Mouse (Mus musculus) lung, postnatal 14 days (tissue): ENCODE results near the gene Paqr9.
A peak's percentile ranks its signal among the peaks of the same experiment; 100 is the strongest.

Source experiments
- DNase-seq: peaks from one replicate; pipeline ENCODE4 v3.0.0; 2021

Paqr9 gene

DNA sequence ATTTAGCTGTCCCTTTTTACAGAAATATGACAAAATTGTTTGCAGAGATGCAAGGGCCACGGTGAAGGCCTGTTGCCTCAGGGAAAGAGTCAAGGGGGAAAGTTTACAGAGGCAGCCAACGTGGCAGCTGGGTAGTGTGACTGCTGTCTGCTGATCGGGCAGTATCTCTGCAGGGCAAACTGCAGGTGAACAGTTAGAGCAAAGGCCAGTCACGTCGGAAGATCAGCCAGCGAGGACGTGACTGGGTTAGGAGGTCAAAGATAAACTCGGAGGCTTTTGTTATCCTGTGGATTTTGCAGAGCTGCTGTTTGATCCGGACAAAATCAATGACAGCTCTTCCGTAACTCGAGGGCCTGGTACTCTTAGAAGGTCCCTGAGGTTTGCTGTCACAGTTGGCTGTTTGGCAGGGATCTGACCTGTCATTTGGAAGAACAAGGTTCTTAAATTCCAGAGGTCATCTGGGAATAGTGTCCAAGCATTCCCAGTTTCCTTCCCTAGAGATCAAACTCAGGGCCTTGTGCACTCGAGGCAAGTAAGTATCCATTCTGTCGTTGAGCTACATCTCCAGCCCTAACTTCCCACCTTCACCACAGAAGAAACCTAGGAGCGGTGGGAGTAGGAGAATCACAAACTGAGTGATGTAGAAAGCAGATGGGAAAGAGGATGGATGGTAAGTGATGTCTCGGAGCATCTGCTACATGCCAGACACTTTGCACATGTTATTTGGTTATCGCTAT lies 21.7 kb downstream of the Paqr9 start:
- DNase-seq: no peak

DNA sequence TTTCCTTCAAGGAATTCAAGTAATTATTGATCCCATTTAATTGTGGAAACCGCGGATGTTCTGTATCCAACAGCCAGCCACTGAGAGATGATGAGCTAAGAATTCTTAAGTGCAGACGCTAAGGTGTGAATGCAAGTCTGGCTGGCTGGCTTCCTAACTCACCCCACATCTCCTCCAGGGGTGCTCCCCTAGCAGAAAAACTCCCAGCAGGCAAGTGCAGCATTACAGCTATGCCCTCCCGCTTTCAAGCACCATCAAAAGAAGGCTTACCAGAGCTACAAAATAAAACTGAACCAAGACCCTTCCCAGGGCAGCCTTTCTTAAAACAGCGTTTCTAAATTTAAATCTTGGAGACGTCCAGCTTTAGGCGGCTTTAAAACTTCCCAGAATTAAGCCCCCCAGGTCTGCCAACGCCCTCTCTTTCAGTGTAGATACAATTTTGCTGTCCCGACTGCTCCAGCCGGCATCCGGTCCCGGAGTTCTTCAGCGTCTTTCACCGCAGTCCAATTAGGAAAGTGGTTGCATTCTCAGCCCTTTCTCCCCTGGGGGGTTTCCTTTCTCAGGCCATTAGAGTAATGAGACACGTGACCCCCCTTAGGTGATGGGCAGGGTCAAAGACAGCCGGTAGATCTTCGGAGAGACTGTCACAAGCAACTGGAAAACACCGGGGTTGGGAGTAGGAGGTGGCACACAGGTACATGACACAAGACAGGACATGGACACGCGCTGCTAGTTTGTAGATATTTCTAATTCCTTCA lies 22.5 kb downstream of the Paqr9 start:
- no peak for DNase-seq

DNA sequence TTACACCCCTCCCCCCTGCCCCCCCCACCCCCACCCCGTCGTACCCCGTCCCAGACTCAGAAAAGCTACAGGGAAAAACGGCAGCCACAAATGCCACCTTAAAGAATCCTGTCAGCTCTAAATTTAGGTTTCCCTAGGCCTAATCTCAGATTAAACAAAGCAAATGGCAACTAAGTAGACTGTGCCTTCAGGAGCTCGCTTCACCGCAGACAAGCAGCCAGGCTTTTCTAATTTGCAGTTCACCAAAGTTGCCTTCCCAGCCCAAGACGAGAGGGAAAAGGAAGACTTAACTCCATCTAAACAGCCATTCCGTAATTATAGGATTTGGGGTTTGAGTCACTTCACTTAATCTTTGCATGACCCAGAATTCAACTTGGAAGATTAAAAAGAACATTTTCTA lies 23.1 kb downstream of the Paqr9 start:
- no peak for DNase-seq

DNA sequence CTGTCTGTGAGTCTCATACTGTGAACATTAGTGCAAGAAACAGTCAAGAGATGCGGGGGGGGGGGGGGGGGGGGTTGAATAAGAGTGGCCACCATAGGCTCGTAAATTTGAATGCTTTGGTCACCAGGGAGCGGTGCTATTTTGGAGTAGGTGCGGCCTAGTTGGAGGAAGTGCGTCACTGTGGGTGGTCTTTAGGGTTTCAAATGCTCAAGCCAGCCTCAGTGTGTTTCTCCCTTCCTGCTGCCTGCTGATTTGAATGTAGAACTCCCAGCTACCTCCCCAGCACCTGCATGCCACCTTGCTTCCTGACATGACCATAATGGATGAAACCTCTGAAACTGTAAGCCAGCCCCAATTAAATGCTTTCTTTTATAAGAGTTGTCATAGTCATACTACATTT lies 26.6 kb downstream of the Paqr9 start:
- no peak for DNase-seq

DNA sequence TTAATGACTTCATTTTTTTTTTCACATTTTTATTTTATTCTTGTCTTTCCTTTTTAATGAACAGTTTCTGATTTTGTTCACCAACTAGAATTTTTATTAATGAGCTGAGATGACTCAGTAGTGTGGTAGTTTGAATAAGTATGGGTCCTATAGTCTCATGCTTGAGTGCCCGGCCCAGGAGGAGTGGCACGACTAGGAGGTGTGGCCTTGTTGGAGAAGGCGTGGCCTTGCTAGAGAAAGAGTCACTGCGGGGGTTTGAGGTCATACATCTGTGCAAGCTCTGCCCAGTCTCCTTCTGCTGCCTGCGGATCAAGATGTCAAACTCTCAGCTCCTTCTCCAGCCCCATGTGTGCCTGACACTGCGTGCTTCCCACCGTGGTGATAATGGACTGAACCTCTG lies 28.6 kb downstream of the Paqr9 start:
- no peak for DNase-seq

DNA sequence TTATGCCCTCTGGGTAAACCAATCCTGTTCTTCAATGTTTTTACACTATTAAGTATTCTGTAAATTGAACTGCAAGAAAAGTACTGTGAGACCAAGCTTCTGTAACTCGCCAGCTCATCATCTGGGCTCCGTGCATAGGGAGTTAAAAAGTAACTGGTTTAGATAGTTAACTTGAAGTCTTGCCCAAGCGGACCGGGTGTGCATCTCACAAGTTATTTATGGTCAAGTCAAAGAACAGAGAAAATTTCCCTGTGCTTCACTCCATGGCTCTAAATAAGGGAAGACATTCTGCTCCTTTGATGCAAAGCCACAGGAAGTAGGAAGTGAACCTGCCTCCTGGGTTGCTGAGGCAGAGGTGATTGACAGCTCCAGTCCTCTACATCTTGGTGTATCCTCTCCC lies 34.8 kb downstream of the Paqr9 start:
- no peak for DNase-seq

DNA sequence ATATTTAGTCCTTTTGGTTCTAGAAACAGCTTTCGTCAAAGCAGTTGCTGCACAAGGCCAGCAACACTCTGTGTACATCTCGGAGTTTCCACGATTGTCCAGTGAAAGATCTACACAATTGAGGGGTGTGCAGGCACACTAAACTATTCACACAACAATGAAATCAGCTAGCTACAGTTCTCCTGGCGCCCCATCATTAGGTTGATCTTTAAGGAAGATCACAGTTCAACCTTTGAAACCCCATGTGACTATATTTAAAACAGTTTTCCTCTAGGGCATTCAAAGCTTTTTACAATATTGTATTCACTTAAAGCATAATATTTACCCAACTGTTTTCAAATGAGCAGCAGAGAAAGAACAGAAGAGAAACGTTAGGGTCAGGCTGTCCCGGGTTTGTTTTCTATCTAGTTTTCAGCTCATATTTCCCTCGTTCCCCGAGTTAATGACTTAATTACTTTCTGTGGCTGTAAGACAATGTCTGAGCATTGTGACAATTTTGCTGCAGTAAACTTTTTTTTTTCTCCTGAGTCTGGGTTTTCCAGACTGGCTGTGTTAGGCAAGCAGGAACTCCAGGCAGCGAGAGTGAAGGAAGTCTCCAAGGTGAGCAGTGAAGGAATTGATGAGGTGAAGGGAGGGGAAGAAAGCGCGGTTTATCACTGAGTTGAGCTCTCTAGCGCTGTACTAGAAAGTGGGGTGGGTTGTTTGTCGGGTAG lies 38.2 kb downstream of the Paqr9 start:
- no peak for DNase-seq

DNA sequence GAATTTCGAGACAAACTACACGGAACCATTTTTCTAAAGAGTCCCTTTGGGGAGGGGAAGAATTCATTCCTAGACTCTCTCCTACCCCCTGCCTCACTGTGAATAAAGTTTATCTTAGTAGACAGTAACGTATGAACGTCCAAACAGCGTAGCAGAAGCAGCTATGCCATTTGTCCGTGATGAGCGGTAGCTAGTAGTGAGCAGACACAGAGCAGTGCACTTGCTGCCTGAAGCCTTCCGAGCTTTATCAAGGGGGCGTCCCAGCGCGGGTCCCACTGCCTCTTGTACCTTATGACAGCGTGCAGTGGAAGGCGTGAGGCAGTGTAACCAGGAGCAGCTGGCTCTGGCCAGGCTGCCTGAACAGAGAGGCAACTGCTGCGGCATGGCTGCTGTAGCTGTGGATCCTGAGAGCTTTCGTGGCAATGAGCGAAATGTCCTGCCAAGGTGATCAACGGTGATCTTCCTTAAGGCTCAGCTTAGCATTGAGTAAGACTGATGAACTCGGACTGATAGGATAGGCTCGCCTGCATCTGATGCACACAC lies 38.8 kb downstream of the Paqr9 start:
- DNase-seq: no peak

DNA sequence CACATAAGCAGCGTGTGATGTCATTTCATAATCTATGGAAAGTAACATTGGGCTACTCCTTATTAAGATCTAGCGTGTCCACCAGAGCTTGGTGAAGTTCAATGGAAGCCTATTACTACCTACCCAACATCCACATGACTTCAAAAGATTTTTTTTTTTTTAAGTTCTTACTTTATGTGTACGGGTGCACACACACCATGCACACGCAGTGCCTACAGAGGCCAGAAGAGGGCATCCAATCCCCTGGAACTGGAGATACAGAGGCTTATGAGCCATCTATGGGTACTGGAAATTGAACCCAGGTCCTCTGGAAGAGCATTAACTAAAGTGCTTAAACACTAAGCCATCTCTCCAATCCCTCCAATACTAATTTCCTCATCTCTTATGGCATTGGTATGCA lies 39.9 kb downstream of the Paqr9 start:
- no peak for DNase-seq

DNA sequence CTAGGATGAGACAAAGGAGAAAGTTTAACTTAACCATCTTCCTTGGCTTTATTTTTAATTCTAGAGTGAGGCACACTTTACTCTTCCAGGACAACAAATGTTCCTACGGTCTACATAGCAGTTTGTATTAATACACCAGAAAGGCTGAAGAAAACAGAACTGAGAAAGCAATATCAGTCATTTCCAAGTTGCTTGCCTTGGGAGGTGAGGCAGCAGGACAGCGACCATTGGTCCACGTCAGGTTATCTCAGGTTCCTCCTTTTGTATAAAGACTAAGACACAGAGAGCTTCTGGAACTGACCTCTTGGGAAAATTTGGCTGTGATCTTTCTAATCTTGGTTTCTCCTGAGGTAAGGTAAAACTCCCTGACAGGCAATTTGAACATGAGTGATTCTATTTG lies 43.4 kb downstream of the Paqr9 start:
- DNase-seq: no peak

DNA sequence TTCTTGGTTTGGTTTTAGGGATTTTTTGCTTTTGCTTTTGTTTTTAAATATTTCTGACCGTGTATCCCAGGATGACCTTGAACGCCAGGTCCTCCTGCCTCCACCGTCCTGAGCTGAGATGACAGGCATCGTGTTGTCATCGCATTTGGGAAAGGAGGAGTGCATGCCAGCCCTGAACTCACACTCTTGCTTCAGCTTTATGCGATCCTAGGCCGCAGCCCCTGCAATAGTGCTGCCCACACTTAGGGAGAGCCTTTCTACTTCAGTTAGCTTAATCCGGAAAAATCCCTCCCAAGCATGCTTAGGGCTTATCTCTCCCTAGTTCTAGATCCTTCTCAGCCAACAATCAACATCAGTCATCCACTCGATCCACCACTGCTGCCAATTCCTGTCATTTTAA lies 43.9 kb downstream of the Paqr9 start:
- DNase-seq: no peak

DNA sequence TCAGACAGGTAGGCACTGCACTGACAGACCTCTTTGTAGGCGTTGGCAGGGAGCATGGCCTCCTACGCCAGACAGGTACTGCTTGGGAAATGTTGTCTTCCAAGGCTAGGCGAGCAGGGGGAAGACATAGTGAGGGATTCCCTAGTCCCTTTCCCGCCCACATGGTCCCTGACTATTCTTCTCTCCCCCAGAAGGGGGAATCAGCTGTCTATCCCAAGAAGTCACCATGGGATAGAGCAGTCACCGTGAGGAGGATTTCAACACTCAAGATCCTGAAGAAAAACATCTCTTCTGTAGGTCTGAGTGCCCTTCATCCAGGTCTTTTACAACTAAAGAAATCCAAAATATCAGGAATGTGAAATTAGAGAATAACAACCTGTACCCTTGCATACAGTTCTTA lies 47.7 kb downstream of the Paqr9 start:
- DNase-seq: no peak

DNA sequence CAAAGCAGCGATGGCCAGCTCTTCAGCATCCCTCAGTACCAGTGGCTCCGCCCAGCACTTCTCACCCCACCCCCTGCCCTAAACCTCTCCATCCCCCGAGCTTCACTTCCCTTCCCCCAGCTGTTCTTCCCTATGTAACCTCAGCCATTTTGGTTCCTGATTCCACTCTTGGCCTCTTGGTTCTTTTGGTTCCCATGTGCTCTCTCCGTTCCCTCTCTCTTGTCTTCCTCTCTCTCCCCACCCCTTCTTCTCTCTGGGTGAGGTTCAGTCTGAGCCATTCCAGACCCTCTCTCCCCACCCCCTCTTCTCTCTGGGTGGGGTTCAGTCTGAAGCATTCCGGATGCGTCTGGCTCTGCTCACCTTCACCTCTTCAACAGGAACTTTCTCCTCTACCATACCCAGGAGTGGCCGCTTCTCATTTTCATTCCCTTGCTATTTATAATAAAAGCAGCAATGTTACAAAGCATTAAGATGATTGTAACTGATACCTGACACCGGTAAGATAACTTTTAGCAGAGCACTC lies 52.9 kb downstream of the Paqr9 start:
- DNase-seq: no peak

DNA sequence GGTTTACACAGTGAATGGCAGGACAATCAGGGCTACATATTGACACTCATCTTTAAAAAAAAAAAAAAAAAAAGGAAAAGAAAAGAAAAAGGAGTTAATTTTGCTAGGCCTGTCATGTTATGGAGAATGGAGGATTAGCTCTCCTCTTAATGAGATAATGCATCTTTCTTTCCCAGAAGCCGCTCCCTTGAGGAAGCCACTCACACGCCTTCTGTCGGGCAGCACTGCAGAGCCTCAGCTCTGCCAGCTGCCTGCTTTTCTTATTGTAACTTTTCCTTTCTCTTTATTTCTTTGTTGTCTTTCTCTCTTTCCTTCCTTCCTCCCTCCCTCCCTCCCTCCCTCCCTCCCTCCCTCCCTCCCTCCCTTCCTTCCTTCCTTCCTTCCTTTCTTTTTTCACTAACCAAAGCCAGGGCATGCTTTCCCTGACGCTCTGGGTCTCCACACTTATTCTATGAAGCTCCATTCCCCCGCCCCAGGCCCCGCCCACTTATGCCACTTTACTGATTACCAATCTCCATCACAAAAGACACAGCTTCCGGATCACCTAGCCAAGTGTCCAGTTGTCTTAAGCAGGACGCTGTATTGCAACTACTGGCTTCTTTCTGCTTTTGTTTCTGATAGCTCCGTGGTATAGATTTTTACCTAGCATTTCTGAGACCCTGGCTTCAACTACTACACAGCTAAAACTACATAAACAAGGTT lies 54.1 kb downstream of the Paqr9 start:
- no peak for DNase-seq

DNA sequence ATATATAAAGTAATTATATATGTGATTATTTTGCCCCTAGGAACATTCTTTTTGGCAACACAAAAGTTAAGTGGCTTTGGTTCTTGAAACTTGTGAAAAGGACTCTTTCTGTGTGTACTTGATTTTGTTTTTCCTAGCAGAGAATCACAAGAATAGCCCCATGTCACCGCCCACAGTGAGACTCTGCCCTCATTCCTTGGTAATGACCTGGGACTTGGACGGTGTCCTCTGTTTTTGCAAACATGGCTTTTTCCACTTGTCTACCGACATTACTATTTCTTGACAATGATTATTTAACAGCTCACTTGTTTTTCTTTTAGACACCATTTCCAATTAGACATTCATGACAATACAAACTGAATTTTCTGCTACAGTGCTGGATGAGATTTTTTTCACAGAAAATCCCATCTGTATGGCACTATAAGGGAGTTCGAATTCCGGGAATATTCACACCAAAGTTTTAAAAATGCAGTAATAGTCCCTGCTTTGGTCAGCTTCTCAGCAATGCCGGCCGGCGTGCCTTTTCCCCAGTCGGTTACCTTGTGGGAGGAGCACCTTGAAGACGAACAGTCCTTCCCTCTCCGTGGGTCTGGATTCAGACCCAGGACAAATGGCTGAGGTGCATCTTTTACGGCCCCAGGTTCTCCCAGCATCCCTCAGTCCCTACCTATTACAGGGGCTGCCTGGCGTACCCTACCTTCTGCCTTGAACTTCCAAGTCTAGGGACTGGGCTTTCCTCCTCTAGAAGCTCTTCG lies 55.6 kb downstream of the Paqr9 start:
- DNase-seq: peak; percentile 47

DNA sequence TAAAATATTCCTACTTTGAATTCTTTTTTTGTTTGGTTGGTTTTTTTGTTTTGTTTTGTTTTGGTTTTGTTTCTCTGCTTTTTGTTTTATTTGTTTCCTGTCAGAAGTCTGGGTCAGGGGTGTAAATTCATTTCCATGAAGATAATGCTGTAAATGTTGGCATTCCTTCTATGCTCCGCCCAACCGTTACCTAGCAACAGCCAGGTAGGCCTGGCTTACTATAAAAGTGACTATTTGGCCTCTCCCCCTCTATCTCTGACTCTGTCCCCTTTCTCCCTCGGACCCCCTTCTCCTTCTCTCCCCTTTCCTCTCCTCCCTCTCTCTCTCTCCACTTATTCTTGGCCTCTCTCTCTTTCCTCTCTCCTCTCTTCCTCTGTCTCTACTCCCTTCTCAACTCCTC lies 56.5 kb downstream of the Paqr9 start:
- DNase-seq: no peak
